Mouse (Mus musculus) forebrain, embryonic 15.5 days (tissue): Measurements from ENCODE around the gene Resf1. TPM values are rescaled to one million over a fixed set of nuclear protein-coding genes. Genes with fewer than 3 reads are reported as not detected.
"Not testable (repeated sequence)": the region's sequence is repeated elsewhere in the genome, so short reads cannot be mapped to it uniquely, and the experiment has no call there.

ENCODE experiments used
- ATAC-seq: fragments of 200-750 bp; cut with Nextera tagmentation; replicated peaks from 2 replicates; pipeline ENCODE4 v1.8.0; 2017; ENCODE audit warnings: mild to moderate bottlenecking, moderate TSS enrichment, moderate library complexity
- H3K27ac ChIP-seq: fragments of 300-500 bp; sonication (generic); replicated peaks from 2 replicates; pipeline ENCODE4 v1.5.1; 2015; ENCODE audit warnings: mild to moderate bottlenecking, inconsistent platforms
- H3K27me3 ChIP-seq: fragments of 300-500 bp; sonication (generic); 2 replicates; pipeline ENCODE4 v1.6.1; 2015; ENCODE audit warnings: inconsistent platforms
- H3K36me3 ChIP-seq: fragments of 300-500 bp; sonication (generic); 2 replicates; pipeline ENCODE4 v1.6.1; 2015; ENCODE audit warnings: mild to moderate bottlenecking, inconsistent platforms
- H3K4me1 ChIP-seq: fragments of 300-500 bp; sonication (generic); 2 replicates; pipeline ENCODE4 v1.6.1; 2015; ENCODE audit warnings: inconsistent platforms
- H3K4me2 ChIP-seq: fragments of 300-500 bp; sonication (generic); replicated peaks from 2 replicates; pipeline ENCODE4 v1.6.1; 2015; ENCODE audit warnings: mild to moderate bottlenecking, inconsistent platforms
- H3K4me3 ChIP-seq: fragments of 300-500 bp; sonication (generic); 2 replicates; pipeline ENCODE4 v1.5.1; 2015; ENCODE audit warnings: mild to moderate bottlenecking, inconsistent platforms
- H3K9ac ChIP-seq: fragments of 300-500 bp; sonication (generic); replicated peaks from 2 replicates; pipeline ENCODE4 v1.6.1; 2015; ENCODE audit warnings: mild to moderate bottlenecking, inconsistent platforms
- H3K9me3 ChIP-seq: fragments of 300-500 bp; sonication (generic); 2 replicates; pipeline ENCODE4 v1.6.1; 2016; ENCODE audit warnings: inconsistent platforms
- WGBS: fragments of 180-500 bp; shearing (Covaris S2); methylation state at CpG from one replicate; pipeline ENCODE4 v1.1.7; 2015; ENCODE audit warnings: mixed read lengths; 5-methylcytosine and 5-hydroxymethylcytosine counted together
- polyA plus RNA-seq: library from polyadenylated mRNA; unstranded; fragments of >200 nt; fragmentation: Nextera tagmentation; extraction: Ambion mirVana; gene quantifications from 2 replicates; pipeline ENCODE4 v1.2.1, GENCODE M21; 2015

The Resf1 gene
- polyA plus RNA-seq, 1 experiment from 2014 or later = 39.8 TPM

GRCm38 (mm10) chr6:149354826-149355495 is 45.7 kb downstream of the Resf1 start:
- Histone ChIP-seq H3K4me1 (no peaks in the 10 kb centered on the region), H3K27me3 (no peaks in the 10 kb centered on the region), H3K9ac (no peak overlapping the region), H3K4me3 (no peak overlapping the region), H3K4me2 (no peak overlapping the region), H3K36me3 (no peaks in the 10 kb centered on the region), H3K9me3 (no peaks in the 10 kb centered on the region; the same call in 1 of the 2 replicates), H3K27ac (no peak overlapping the region; the same call in 1 of the 2 replicates)
- no peak for ATAC-seq
- 40% methylated on average over 4 of the region's 4 CpGs for WGBS

DNA sequence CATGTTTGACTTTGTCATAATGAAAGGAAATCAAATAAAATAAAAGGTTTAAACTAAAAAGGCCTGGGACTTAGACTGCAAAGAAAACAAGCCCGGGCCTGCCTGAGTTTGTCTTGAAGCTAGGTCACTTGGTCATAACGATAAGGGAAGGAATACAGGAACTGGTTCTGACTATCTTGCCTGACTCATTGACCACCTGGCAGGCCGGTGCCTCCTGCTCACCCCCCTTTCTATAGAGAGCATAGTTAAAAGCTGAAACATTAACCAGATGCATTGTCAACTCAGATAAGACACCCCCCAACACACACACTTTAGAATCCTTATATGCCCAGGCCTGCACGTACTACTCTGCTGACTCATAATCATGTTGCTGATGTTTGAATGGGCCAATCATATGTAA is 46.6 kb downstream of the Resf1 start:
- H3K4me1 ChIP-seq, H3K9me3 ChIP-seq, H3K27me3 ChIP-seq, H3K36me3 ChIP-seq, H3K4me2 ChIP-seq, H3K4me3 ChIP-seq, ATAC-seq, H3K9ac ChIP-seq, H3K27ac ChIP-seq: not testable (repeated sequence)
- 91% methylated on average over 4 of the region's 4 CpGs for WGBS

DNA sequence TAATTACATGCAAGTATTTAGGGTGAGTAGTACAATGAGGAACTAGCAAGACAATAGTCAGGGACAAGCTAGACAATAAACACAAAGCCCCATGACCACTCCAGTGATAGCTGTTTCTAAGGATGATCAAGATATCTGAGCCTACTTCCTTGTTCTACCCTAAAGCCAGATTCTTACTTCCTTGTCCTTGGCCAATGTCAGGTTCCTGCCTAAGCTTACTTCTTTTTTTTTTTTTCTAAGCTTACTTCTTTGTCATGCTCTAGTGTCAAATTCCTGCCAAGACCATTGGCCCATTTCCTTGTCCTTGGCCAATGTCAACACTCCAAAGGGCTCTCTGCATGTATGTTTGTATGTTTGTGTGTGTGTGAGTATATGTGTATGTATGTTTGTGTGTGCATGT is 47.9 kb downstream of the Resf1 start:
- Histone ChIP-seq H3K4me1 (no peaks in the 10 kb centered on the region), H3K9ac (no peak overlapping the region), H3K4me3 (no peak overlapping the region), H3K36me3 (no peaks in the 10 kb centered on the region), H3K27ac (no peak overlapping the region), H3K9me3 (no peaks in the 10 kb centered on the region), H3K27me3 (no peaks in the 10 kb centered on the region), H3K4me2 (no peak overlapping the region)
- no peak for ATAC-seq

GRCm38 (mm10) chr6:149362533-149362932 is 53.3 kb downstream of the Resf1 start:
- H3K27ac ChIP-seq, H3K4me3 ChIP-seq, H3K27me3 ChIP-seq, H3K36me3 ChIP-seq, ATAC-seq, H3K4me2 ChIP-seq, H3K4me1 ChIP-seq, H3K9me3 ChIP-seq, H3K9ac ChIP-seq: not testable (repeated sequence)
- 96% methylated on average over 20 of the region's 20 CpGs for WGBS

DNA sequence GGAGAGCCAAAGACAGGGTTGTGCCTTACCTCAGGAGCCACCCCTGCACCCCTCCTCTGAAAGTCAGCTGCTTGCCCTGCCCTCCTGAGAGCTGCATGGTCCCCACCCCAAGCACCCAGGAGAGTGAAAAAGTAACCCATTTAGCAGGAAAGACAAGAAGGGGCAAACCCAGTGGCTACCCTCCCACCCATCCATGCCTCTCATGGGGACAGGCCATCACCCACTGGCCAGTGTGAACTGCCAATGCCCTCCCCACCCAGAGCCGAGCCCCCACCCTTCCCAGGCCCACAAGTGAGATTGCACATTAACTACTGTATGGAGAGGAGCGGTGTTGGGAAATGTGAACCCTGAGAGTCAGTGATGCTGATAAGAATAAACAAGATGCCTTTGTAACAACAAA is 56.8 kb downstream of the Resf1 start:
- not testable (repeated sequence) for H3K27ac ChIP-seq, H3K36me3 ChIP-seq, H3K9me3 ChIP-seq, H3K4me2 ChIP-seq, H3K4me1 ChIP-seq, H3K9ac ChIP-seq, H3K4me3 ChIP-seq, ATAC-seq, H3K27me3 ChIP-seq
- WGBS = 79% methylated on average over 2 of the region's 2 CpGs

DNA sequence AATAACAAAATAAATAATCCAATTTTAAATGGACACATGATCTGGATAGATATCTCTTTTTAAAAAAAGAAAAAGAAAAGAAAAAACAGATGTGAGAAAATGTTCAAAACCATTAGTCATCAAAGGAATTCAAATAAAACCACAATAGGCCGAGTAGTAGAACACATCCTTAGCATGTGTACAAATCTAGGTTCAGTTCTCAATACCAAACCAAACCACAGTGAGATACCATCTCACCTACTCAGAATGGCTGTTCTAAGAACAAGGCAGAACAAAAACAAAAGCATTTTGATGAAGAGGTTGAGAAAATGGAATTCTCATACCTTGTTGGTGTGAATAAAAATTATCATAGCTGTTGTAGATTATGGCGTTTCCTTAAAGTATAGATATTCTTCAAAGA is 57.2 kb downstream of the Resf1 start:
- ATAC-seq = no peak
- H3K9me3 ChIP-seq = no peaks in the 10 kb centered on the region
- no peak overlapping the region for H3K9ac ChIP-seq
- H3K4me1 ChIP-seq = no peaks in the 10 kb centered on the region
- H3K4me3 ChIP-seq = no peak overlapping the region
- H3K4me2 ChIP-seq = no peak overlapping the region
- 92% methylated on average over 2 of the region's 2 CpGs for WGBS
- no peaks in the 10 kb centered on the region for H3K36me3 ChIP-seq
- no peaks in the 10 kb centered on the region for H3K27me3 ChIP-seq
- H3K27ac ChIP-seq = no peak overlapping the region

GRCm38 (mm10) chr6:149374986-149375457 is 65.8 kb downstream of the Resf1 start:
- Histone ChIP-seq H3K9me3 (no peaks in the 10 kb centered on the region), H3K9ac (no peak overlapping the region), H3K4me3 (no peak overlapping the region), H3K36me3 (no peaks in the 10 kb centered on the region), H3K27ac (no peak overlapping the region), H3K4me1 (no peaks in the 10 kb centered on the region), H3K27me3 (no peaks in the 10 kb centered on the region), H3K4me2 (no peak overlapping the region)
- ATAC-seq = no peak
- WGBS = 73% methylated on average over 2 of the region's 2 CpGs

GRCm38 (mm10) chr6:149383531-149383930 is 74.3 kb downstream of the Resf1 start:
- Histone ChIP-seq H3K4me3 (no peak overlapping the region), H3K27ac (no peak overlapping the region), H3K4me2 (no peak overlapping the region), H3K36me3 (no peaks in the 10 kb centered on the region), H3K4me1 (no peaks in the 10 kb centered on the region), H3K9ac (no peak overlapping the region), H3K27me3 (no peaks in the 10 kb centered on the region), H3K9me3 (no peaks in the 10 kb centered on the region)
- no peak for ATAC-seq
- 82% methylated on average over 2 of the region's 2 CpGs for WGBS

Other genes starting within 250 kb of the Resf1 start
- gene Dennd5b, start 207.7 kb upstream of the Resf1 start, polyA plus RNA-seq = 12.4 and 13.3 TPM in 2 replicates
- not detected in 2 replicates for gene Gm10203, start 179.2 kb upstream of the Resf1 start, polyA plus RNA-seq
- 6.8 and 7.5 TPM in 2 replicates for gene Etfbkmt, start 169.6 kb upstream of the Resf1 start, polyA plus RNA-seq
- 88.7 and 107 TPM in 2 replicates for gene Amn1, start 120.7 kb upstream of the Resf1 start, polyA plus RNA-seq
- 37.6 and 37.9 TPM in 2 replicates for gene Bicd1, start 99.5 kb downstream of the Resf1 start, polyA plus RNA-seq